Mouse (Mus musculus): Measurements from ENCODE around the gene 6030468B19Rik.

GRCm38 (mm10) chr11:117782705-117783034 is 14.8 kb upstream of the 6030468B19Rik start:
- no peak for TF ChIP-seq CTCF (conservative IDR thresholded peaks at IDR 0.05; ENCODE audit: low read length)
- TF ChIP-seq POU5F1 (IDR thresholded peaks at IDR 0.05; ENCODE audit: borderline replicate concordance, low read length) = no peak
- no peak for TF ChIP-seq NANOG (IDR thresholded peaks at IDR 0.05; ENCODE audit: borderline replicate concordance, low read length)
